Mouse (Mus musculus) cerebellum, adult 2 months (tissue): ENCODE measurements around the gene Nebl.

Experiments
- CTCF ChIP-seq: fragments of 200-500 bp; IDR thresholded peaks from 2 replicates; pipeline ENCODE4 v1.5.1; 2011; ENCODE audit warnings: low read depth, mild to moderate bottlenecking, control low read depth, low read length, moderate library complexity, borderline replicate concordance; ENCODE audit not compliant: insufficient read depth
- POLR2A ChIP-seq: fragments of 200-500 bp; IDR thresholded peaks from 2 replicates; pipeline ENCODE4 v1.6.1; 2011; ENCODE audit warnings: low read length, control low read depth, borderline replicate concordance; ENCODE audit not compliant: insufficient read depth

DNA sequence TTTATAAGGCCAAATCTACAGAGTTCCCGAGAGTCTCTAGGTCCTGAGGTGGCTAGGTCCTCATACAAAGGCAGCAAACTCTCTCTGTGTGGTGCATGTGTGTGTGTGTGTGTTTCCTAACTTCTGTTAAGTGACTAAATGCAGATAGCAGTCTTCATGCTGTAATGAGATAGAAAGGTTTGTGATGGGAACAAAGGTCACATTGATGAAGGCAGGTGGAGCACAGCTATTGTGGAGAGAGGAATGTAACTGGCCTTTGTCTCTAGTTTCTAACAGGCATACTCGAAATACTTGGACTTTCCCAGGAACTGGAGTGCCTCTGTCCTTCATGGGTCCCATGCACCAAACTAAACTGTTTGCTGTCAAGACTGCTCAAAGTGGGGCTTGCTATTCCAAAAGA is 14.1 kb downstream of the Nebl start:
- TF ChIP-seq CTCF (no peak), POLR2A (no peak)
